ENCODE assay signal across 8 mouse cellular contexts in genomic region chr3:19956885-19957284, GRCm38 (mm10). TPM values are rescaled to one million over a fixed set of nuclear protein-coding genes. Genes with fewer than 3 reads are reported as not detected.
DNase-seq lines count a peak whose midpoint lies in the region; ATAC-seq and TF ChIP-seq lines count a peak whose summit lies in the region.

Gene Cp, plus strand, starts transcription at chr3:19957054.

- intact Hi-C loops in gastrocnemius, adult 2 months (cut with DNase I): no loop called here
- intact Hi-C loops in left cerebral cortex, postnatal 4 days (cut with DNase I): no loop called here

- H3K36me3 ChIP-seq in CH12.LX (replicated peaks in 1 of 2; ENCODE audit: control insufficient read depth in 1 of 2, insufficient read depth in 1 of 2, low read length in 1 of 2): no peaks in the 10 kb centered on the region
- H3K36me3 ChIP-seq in embryonic facial prominence, embryonic 12.5 days: no peaks in the 10 kb centered on the region

- peak within 1 kb of the TSS; percentile 77 for H3K27ac ChIP-seq in gastrocnemius, adult 2 months
- H3K27ac ChIP-seq in CH12.LX (ENCODE audit: insufficient read depth, low read depth): no peak within 1 kb of the TSS
- no peak within 1 kb of the TSS for H3K27ac ChIP-seq in embryonic facial prominence, embryonic 12.5 days

- H3K9me3 ChIP-seq in CH12.LX (replicated peaks; ENCODE audit: low read length): no peaks in the 10 kb centered on the region
- no peaks in the 10 kb centered on the region for H3K9me3 ChIP-seq in embryonic facial prominence, embryonic 12.5 days

- H3K27me3 ChIP-seq in CH12.LX (replicated peaks): no peaks in the 10 kb centered on the region
- H3K27me3 ChIP-seq in embryonic facial prominence, embryonic 12.5 days: no peaks in the 10 kb centered on the region

- H3K79me2 ChIP-seq in CH12.LX (replicated peaks; ENCODE audit: control insufficient read depth, extremely low read depth, insufficient read depth, poor library complexity, severe bottlenecking): peaks cover 3% of the 10 kb centered on the region; the same call in 1 of the 2 replicates

- TF ChIP-seq EP300 in CH12.LX (IDR thresholded peaks at IDR 0.05; ENCODE audit: low read length): no peak

- peak within 1 kb of the TSS; percentile 70 for H3K4me2 ChIP-seq in CH12.LX (ENCODE audit: insufficient read depth, low read depth, poor library complexity, severe bottlenecking)
- 0 out of 2 replicates have a peak within 1 kb of the TSS, but pooled peaks have one; percentile 9 for H3K4me2 ChIP-seq in embryonic facial prominence, embryonic 12.5 days (replicated peaks)

- peak within 1 kb of the TSS; percentile 66 for H3K4me3 ChIP-seq in gastrocnemius, adult 2 months
- peak within 1 kb of the TSS in 2 of 3 experiments; percentile 20 to 35 for H3K4me3 ChIP-seq in CH12.LX (replicated peaks in 1 of 3; ENCODE audit: low read depth in 2 of 3, low read length in 2 of 3, poor library complexity in 1 of 3)
- no peak within 1 kb of the TSS for H3K4me3 ChIP-seq in embryonic facial prominence, embryonic 12.5 days

- no peak for ATAC-seq in embryonic facial prominence, embryonic 12.5 days (ENCODE audit: insufficient number of reproducible peaks, insufficient read depth, low FRiP score, low TSS enrichment)
- no peak for ATAC-seq in megakaryocyte, adult 5-6 weeks (ENCODE audit: poor library complexity, severe bottlenecking)

- in situ Hi-C loops in CH12.LX (cut with MboI; ENCODE audit: low pct_ligation_motif_present, low pct_unique_long_range_greater_than_20kb, low sequenced_read_pairs): no loop called here

- DNase-seq in gastrocnemius, adult 2 months: no peak
- DNase-seq in gastrocnemius, postnatal 4 days (ENCODE audit: low spot score in 2 of 2): no peak
- no peak for DNase-seq in CH12.LX (ENCODE audit: extremely low read depth)
- peak; percentile 1 for DNase-seq in left cerebral cortex, postnatal 4 days
- no peak for DNase-seq in natural killer cell, adult 2 months (ENCODE audit: low spot score in 2 of 2)
- DNase-seq in urinary bladder, adult 18-20 months (ENCODE audit: low spot score in 2 of 2): no peak

- peak within 1 kb of the TSS; percentile 74 for H3K9ac ChIP-seq in CH12.LX (ENCODE audit: insufficient read depth, low read depth)
- no peak within 1 kb of the TSS for H3K9ac ChIP-seq in embryonic facial prominence, embryonic 12.5 days

- TF ChIP-seq CTCF in gastrocnemius, adult 2 months (IDR thresholded peaks at IDR 0.05): no peak
- TF ChIP-seq CTCF in CH12.LX (conservative IDR thresholded peaks at IDR 0.05 in 1 of 2, IDR thresholded peaks at IDR 0.05 in 1 of 2; ENCODE audit: low read depth in 2 of 2, low read length in 2 of 2): no peak

- no peak for TF ChIP-seq POLR2A in CH12.LX (IDR thresholded peaks at IDR 0.05; ENCODE audit: low read depth, low read length)

- WGBS in embryonic facial prominence, embryonic 12.5 days: 22% methylated on average over 5 of the region's 5 CpGs

- TF ChIP-seq RAD21 in CH12.LX (IDR thresholded peaks at IDR 0.05; ENCODE audit: low read depth, low read length): no peak

- dilution Hi-C loops in CH12.LX (cut with MboI; ENCODE audit: extremely low pct_ligation_motif_present, extremely low pct_unique_long_range_greater_than_20kb, low sequenced_read_pairs): no loop called here

- H3K4me1 ChIP-seq in CH12.LX (ENCODE audit: control insufficient read depth in 1 of 2, insufficient read depth in 2 of 2): peaks cover 6 to 13% of the 10 kb centered on the region in 2 experiments; a peak in 3 of 4 replicates
- no peaks in the 10 kb centered on the region for H3K4me1 ChIP-seq in embryonic facial prominence, embryonic 12.5 days

TF ChIP-seq in CH12.LX, 34 proteins besides CTCF, POLR2A, EP300 and RAD21:
- TF ChIP-seq IRF4 (IDR thresholded peaks at IDR 0.05; ENCODE audit: low read depth, low read length) (0 out of 2 replicates have a peak, but pooled peaks have one; percentile 19), ETS1 (conservative IDR thresholded peaks at IDR 0.05; ENCODE audit: low read depth, low read length) (no peak)

RNA-seq across cellular contexts. Expression of gene Cp, which starts in this region (rescaled TPM):
- total RNA-seq in gastrocnemius, adult 2 months (2021): 1 to 10 TPM; 5.7 to 7.2 TPM
- 10 to 100 TPM in 1 of 2 experiments, 1 to 10 TPM in 1; 9.4 to 10.1 TPM for total RNA-seq in gastrocnemius, postnatal 4 days (2021)
- total RNA-seq in CH12.LX (2012; rRNA removed): 3.8 and 4.8 TPM in 2 replicates
- total RNA-seq in CH12.LX (2014; rRNA removed): 0.28 and 0.54 TPM in 2 replicates
- polyA plus RNA-seq in CH12.LX (2012; ENCODE audit: insufficient read length, low read depth): 0.33 TPM in 1 of 2 replicates, not detected in the other
- polyA plus RNA-seq in embryonic facial prominence, embryonic 12.5 days (2016; fragmentation: Nextera tagmentation; extraction: Ambion mirVana): 3.2 and 6.1 TPM in 2 replicates
- 10 to 100 TPM in 1 of 2 experiments, 1 to 10 TPM in 1; 8.8 to 10.6 TPM for total RNA-seq in left cerebral cortex, postnatal 4 days (2021)
- 1.0 and 3.0 TPM in 2 replicates for total RNA-seq in megakaryocyte, adult 5-6 weeks (2015)
- 3.0 and 3.6 TPM in 2 replicates for total RNA-seq in megakaryocyte, adult 5-6 weeks (2017)
